Mouse (Mus musculus) stomach, postnatal 0 days (tissue): ENCODE measurements around the gene Pdzd2.
A peak's percentile ranks its signal among the peaks of the same experiment; 100 is the strongest.

Source experiments
- CTCF ChIP-seq: IDR thresholded peaks from 2 replicates; pipeline ENCODE4 v1.5.1; 2016; ENCODE audit warnings: antibody characterized with exemption, low read depth, mild to moderate bottlenecking, moderate library complexity
- EP300 ChIP-seq: optimal IDR thresholded peaks from 2 replicates; pipeline ENCODE3; 2016; ENCODE audit warnings: antibody characterized with exemption

DNA sequence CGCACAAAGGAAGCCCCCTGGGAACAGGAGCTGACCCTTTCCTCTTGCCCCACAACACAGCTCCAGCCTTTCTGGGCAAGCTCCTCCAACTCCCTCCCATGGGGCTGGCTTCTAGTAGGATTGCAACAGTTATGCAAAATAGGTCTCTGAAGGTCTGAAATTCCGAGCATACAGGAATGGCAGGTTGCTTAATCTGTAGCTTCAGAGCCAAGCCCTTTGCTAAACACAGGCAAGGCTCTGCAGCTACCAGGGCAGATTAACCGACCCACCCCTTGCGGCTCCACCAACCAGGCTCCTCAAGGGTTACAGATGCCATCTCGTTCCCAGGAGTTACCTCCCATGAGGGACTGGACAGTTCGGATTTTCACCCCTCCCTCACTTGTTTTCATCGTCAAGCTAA lies 249.2 kb downstream of the Pdzd2 start:
- no peak for TF ChIP-seq CTCF
- TF ChIP-seq EP300, result peak; percentile 58
